Mouse (Mus musculus) lung, postnatal 0 days (tissue): ENCODE data around the gene Usp29. TPM values are rescaled to one million over a fixed set of nuclear protein-coding genes. Genes with fewer than 3 reads are reported as not detected.
A peak's percentile ranks its signal among the peaks of the same experiment; 100 is the strongest.

Experiments
- ATAC-seq: fragments of 200-750 bp; cut with Nextera tagmentation; 2 replicates; pipeline ENCODE4 v1.8.0; 2017; ENCODE audit warnings: moderate library complexity
- DNase-seq: peaks from one replicate; pipeline ENCODE4 v3.0.0-alpha.2; 2016; ENCODE audit warnings: low spot score
- H3K27ac ChIP-seq: fragments of 300-500 bp; sonication (generic); 2 replicates; pipeline ENCODE4 v1.5.1; 2014; ENCODE audit warnings: antibody characterized with exemption, mild to moderate bottlenecking, low read length, mixed read lengths
- H3K27me3 ChIP-seq: fragments of 300-500 bp; sonication (generic); replicated peaks from 2 replicates; pipeline ENCODE4 v1.6.1; 2014; ENCODE audit warnings: low read length, mixed read lengths; ENCODE audit not compliant: insufficient read depth
- H3K36me3 ChIP-seq: fragments of 300-500 bp; sonication (generic); 2 replicates; pipeline ENCODE4 v1.6.1; 2014; ENCODE audit warnings: low read length, mixed read lengths; ENCODE audit not compliant: insufficient read depth
- H3K4me1 ChIP-seq: fragments of 300-500 bp; sonication (generic); 2 replicates; pipeline ENCODE4 v1.6.1; 2014; ENCODE audit warnings: antibody characterized with exemption, low read depth, low read length, mixed read lengths; ENCODE audit not compliant: insufficient read depth
- H3K4me2 ChIP-seq: fragments of 300-500 bp; sonication (generic); replicated peaks from 2 replicates; pipeline ENCODE4 v1.6.1; 2014; ENCODE audit warnings: low read depth, mild to moderate bottlenecking, low read length, moderate library complexity, mixed read lengths
- H3K4me3 ChIP-seq: fragments of 300-500 bp; sonication (generic); 2 replicates; pipeline ENCODE4 v1.5.1; 2014; ENCODE audit warnings: low read depth, low read length
- H3K9ac ChIP-seq: fragments of 300-500 bp; sonication (generic); replicated peaks from 2 replicates; pipeline ENCODE4 v1.6.1; 2014; ENCODE audit warnings: low read depth, mild to moderate bottlenecking
- H3K9me3 ChIP-seq: fragments of 300-500 bp; sonication (generic); 2 replicates; pipeline ENCODE4 v1.6.1; 2016; ENCODE audit warnings: low read length, mixed read lengths
- CTCF ChIP-seq: IDR thresholded peaks from 2 replicates; pipeline ENCODE4 v1.5.1; 2016; ENCODE audit warnings: antibody characterized with exemption, mild to moderate bottlenecking
- EP300 ChIP-seq: IDR thresholded peaks from 2 replicates; pipeline ENCODE4 v1.6.1; 2016; ENCODE audit warnings: antibody characterized with exemption, mild to moderate bottlenecking, control low read depth
- WGBS: fragments of 180-500 bp; shearing (Covaris S2); extraction: QIAGEN DNeasy Blood & Tissue Kit; methylation state at CpG from one replicate; pipeline ENCODE4 v1.1.7; 2014; 5-methylcytosine and 5-hydroxymethylcytosine counted together
- polyA plus RNA-seq: library from polyadenylated mRNA; unstranded; fragments of >200 nt; fragmentation: Nextera tagmentation; extraction: Ambion mirVana; gene quantifications from 2 replicates; pipeline ENCODE4 v1.2.1, GENCODE M21; 2015

Gene Usp29
- polyA plus RNA-seq, 1 experiment from 2014 or later = 1.1 TPM

DNA sequence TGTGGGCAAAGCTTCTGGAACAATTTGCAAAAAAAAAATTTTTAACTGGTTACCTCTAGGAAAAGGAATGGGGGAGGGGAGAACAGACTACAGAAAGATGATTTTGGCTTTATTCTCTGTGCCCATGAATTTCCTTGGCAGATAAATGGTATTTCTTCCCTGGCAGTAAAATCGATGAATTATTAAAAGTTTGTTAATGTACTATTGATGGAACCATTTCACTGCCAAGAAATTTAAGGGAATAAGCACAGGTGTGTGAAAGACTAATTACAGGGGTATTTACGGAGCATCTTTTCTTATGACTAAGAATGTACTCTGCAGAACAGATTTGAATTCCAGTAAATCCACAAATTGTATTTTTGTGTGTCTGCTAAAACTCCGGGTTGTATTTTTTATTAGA, 995 bp downstream of the Usp29 start:
- no peak for DNase-seq
- H3K27ac ChIP-seq = no peak overlapping the region
- H3K9ac ChIP-seq = no peak overlapping the region
- H3K9me3 ChIP-seq = 0 out of 2 replicates have a peak, but pooled peaks cover 3% of the 10 kb centered on the region
- H3K4me1 ChIP-seq = no peaks in the 10 kb centered on the region; the same call in 1 of the 2 replicates
- no peaks in the 10 kb centered on the region for H3K36me3 ChIP-seq
- TF ChIP-seq CTCF = no peak
- WGBS = 53% methylated on average over 3 of the region's 3 CpGs
- H3K4me2 ChIP-seq = peak overlapping the region; percentile 61
- no peak for ATAC-seq
- H3K4me3 ChIP-seq = no peak overlapping the region; the same call in 1 of the 2 replicates
- no peaks in the 10 kb centered on the region for H3K27me3 ChIP-seq

- Histone ChIP-seq H3K27me3 (no peaks in the 10 kb centered on the region), H3K36me3 (no peaks in the 10 kb centered on the region), H3K9me3 (0 out of 2 replicates have a peak, but pooled peaks cover 3% of the 10 kb centered on the region), H3K27ac (no peak overlapping the region), H3K4me3 (no peak overlapping the region), H3K9ac (no peak overlapping the region), H3K4me2 (peak overlapping the region; percentile 11; the same call in 1 of the 2 replicates), H3K4me1 (no peaks in the 10 kb centered on the region; the same call in 1 of the 2 replicates)
- ATAC-seq (no peak), DNase-seq (no peak)
- 52% methylated on average over 4 of the region's 4 CpGs for WGBS
- TF ChIP-seq EP300 (no peak), CTCF (no peak)
Observed at GRCm38 (mm10) chr7:6731930-6732329, 1.6 kb downstream of the Usp29 start.

DNA sequence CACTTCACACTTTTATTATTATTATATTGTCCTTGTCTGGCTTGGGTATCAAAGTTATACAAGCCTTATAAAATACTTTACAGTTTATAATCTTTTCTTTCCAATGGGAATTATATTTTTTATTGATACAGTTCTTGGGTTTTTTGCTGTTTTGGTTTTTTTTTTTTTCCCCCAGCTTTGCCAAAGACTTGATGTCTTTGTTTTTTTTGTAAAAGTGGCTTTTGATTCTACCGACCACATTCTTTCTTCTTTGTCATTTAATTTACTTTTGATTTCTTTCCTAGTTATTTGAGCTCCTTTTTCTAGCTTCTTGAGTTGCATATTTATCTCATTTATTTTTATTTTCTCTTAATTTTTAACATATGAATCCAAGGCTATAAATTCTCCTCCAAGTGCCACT, 5.7 kb downstream of the Usp29 start:
- TF ChIP-seq CTCF (no peak), EP300 (no peak)
- H3K9ac ChIP-seq = no peak overlapping the region
- H3K27me3 ChIP-seq = no peaks in the 10 kb centered on the region
- H3K4me3 ChIP-seq = no peak overlapping the region
- whole genome bisulfite sequencing = 68% methylated on average over 1 of the region's 1 CpGs
- H3K4me1 ChIP-seq = no peaks in the 10 kb centered on the region; the same call in 1 of the 2 replicates
- no peaks in the 10 kb centered on the region for H3K9me3 ChIP-seq
- no peak overlapping the region for H3K4me2 ChIP-seq
- no peaks in the 10 kb centered on the region for H3K36me3 ChIP-seq
- ATAC-seq (no peak), DNase-seq (no peak)
- no peak overlapping the region for H3K27ac ChIP-seq

DNA sequence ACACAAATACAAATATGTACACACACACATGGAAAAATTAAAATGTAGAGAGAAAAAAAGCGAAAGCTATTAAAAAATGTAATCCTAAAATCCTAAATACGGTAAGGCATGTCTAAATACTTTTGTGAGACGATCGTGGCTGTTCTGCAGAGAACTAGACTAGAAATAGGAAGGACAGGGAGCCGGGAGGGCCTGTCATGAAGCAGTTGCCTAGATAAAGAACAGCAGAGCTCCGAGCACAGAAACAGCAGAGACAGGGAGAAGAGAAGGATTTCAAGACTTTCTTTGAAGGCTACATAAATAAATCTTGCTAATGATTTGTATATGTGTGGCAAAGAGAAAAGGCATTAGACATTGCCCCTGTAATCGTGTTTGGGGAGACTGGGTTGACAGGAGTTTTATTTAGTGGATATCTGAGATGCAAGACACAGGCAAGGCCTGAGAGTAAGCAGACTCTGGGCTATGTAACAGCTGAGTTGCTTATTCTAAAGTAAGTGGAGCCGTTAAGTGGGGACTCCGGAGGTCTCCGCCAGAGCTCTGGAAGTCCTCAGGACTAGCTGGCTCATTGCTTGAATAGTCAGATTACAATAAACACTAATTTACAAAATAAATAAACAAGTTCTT, 14.0 kb downstream of the Usp29 start:
- no peak overlapping the region for H3K4me2 ChIP-seq
- TF ChIP-seq CTCF = no peak
- TF ChIP-seq EP300 = no peak
- 38% methylated on average over 10 of the region's 10 CpGs for WGBS
- H3K9me3 ChIP-seq = no peaks in the 10 kb centered on the region
- DNase-seq = no peak
- H3K27me3 ChIP-seq = no peaks in the 10 kb centered on the region
- no peak overlapping the region for H3K4me3 ChIP-seq
- no peaks in the 10 kb centered on the region for H3K36me3 ChIP-seq
- no peak overlapping the region for H3K27ac ChIP-seq
- no peak overlapping the region for H3K9ac ChIP-seq
- H3K4me1 ChIP-seq = no peaks in the 10 kb centered on the region
- ATAC-seq = no peak

GRCm38 (mm10) chr7:6749196-6749595, 18.8 kb downstream of the Usp29 start:
- H3K36me3 ChIP-seq = no peaks in the 10 kb centered on the region
- no peaks in the 10 kb centered on the region for H3K9me3 ChIP-seq
- DNase-seq (no peak), ATAC-seq (no peak)
- H3K27me3 ChIP-seq = no peaks in the 10 kb centered on the region
- H3K4me1 ChIP-seq = no peaks in the 10 kb centered on the region
- no peak overlapping the region for H3K27ac ChIP-seq
- no peak overlapping the region for H3K4me3 ChIP-seq
- 78% methylated on average over 7 of the region's 7 CpGs for WGBS
- TF ChIP-seq EP300 (no peak), CTCF (no peak)
- no peak overlapping the region for H3K4me2 ChIP-seq
- H3K9ac ChIP-seq = no peak overlapping the region

DNA sequence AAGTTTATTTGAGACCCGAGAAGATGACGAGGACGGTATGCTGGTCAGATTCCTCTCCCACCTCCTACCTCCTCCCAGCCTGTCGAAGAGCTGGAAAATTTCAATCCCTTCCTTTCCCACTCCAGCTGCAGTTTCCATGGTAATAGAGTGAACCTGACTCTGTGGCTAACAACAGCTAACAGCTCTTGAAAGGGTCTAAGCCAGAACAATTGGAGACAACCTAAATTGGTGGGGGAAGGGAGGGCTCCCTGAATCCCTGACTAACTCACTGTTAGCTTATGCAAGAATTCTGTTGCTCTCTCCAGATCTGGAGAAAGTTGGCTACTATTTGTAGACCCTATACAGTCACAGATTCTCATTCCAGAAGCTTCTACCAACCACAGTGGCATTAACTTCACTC, 23.1 kb downstream of the Usp29 start:
- no peak for TF ChIP-seq EP300
- no peak for TF ChIP-seq CTCF
- no peaks in the 10 kb centered on the region for H3K4me1 ChIP-seq
- DNase-seq = no peak
- WGBS = 20% methylated on average over 4 of the region's 4 CpGs
- no peaks in the 10 kb centered on the region for H3K9me3 ChIP-seq
- no peak overlapping the region for H3K4me3 ChIP-seq
- no peak overlapping the region for H3K9ac ChIP-seq
- no peak overlapping the region for H3K4me2 ChIP-seq
- no peaks in the 10 kb centered on the region for H3K36me3 ChIP-seq
- ATAC-seq = peak; percentile 28
- H3K27me3 ChIP-seq = no peaks in the 10 kb centered on the region
- H3K27ac ChIP-seq = no peak overlapping the region
